Mouse (Mus musculus) c-Kit-positive CD71-negative TER-119-negative erythroid progenitor cells, embryonic 14.5 days (primary cell): Measurements from ENCODE around the gene Boc.
A peak's percentile ranks its signal among the peaks of the same experiment; 100 is the strongest.

Experiments used
- DNase-seq: peaks from one replicate; pipeline ENCODE4 v3.0.0-alpha.2; 2013; ENCODE audit warnings: low read depth

Boc gene

GRCm38 (mm10) chr16:44552726-44553125 lies 6.0 kb downstream of the Boc start:
- DNase-seq: no peak

GRCm38 (mm10) chr16:44552036-44552435 lies 6.7 kb downstream of the Boc start:
- no peak for DNase-seq

GRCm38 (mm10) chr16:44551491-44551890 lies 7.2 kb downstream of the Boc start:
- DNase-seq: no peak

- no peak for DNase-seq
Observed at GRCm38 (mm10) chr16:44550843-44551242, 7.9 kb downstream of the Boc start.

GRCm38 (mm10) chr16:44549867-44550679 lies 8.6 kb downstream of the Boc start:
- DNase-seq: no peak

GRCm38 (mm10) chr16:44549381-44549780 lies 9.3 kb downstream of the Boc start:
- DNase-seq: no peak

GRCm38 (mm10) chr16:44547976-44548375 lies 10.7 kb downstream of the Boc start:
- no peak for DNase-seq

- DNase-seq: peak; percentile 33
Observed at GRCm38 (mm10) chr16:44546831-44547230, 11.9 kb downstream of the Boc start.

GRCm38 (mm10) chr16:44545939-44546338 lies 12.8 kb downstream of the Boc start:
- DNase-seq: no peak

GRCm38 (mm10) chr16:44545153-44545552 lies 13.5 kb downstream of the Boc start:
- no peak for DNase-seq

GRCm38 (mm10) chr16:44543098-44543497 lies 15.6 kb downstream of the Boc start:
- no peak for DNase-seq

GRCm38 (mm10) chr16:44542029-44542690 lies 16.5 kb downstream of the Boc start:
- no peak for DNase-seq

- DNase-seq: no peak
Observed at GRCm38 (mm10) chr16:44539611-44540010, 19.1 kb downstream of the Boc start.

GRCm38 (mm10) chr16:44538401-44539395 lies 20.0 kb downstream of the Boc start:
- no peak for DNase-seq

- no peak for DNase-seq
Observed at GRCm38 (mm10) chr16:44534122-44534521, 24.6 kb downstream of the Boc start.

- no peak for DNase-seq
Observed at GRCm38 (mm10) chr16:44533522-44533921, 25.2 kb downstream of the Boc start.

GRCm38 (mm10) chr16:44532851-44533250 lies 25.8 kb downstream of the Boc start:
- no peak for DNase-seq

- DNase-seq: no peak
Observed at GRCm38 (mm10) chr16:44531239-44531797, 27.4 kb downstream of the Boc start.

GRCm38 (mm10) chr16:44530829-44531228 lies 27.9 kb downstream of the Boc start:
- DNase-seq: no peak

GRCm38 (mm10) chr16:44530191-44530590 lies 28.5 kb downstream of the Boc start:
- DNase-seq: no peak

- DNase-seq: no peak
Observed at GRCm38 (mm10) chr16:44529691-44530090, 29.0 kb downstream of the Boc start.

- DNase-seq: no peak
Observed at GRCm38 (mm10) chr16:44528955-44529354, 29.7 kb downstream of the Boc start.
